Mouse (Mus musculus) cerebellum, adult 2 months (tissue): Measurements from ENCODE around the gene AC109138.7. TPM values are rescaled to one million over a fixed set of nuclear protein-coding genes. Genes with fewer than 3 reads are reported as not detected.

Experiments
- DNase-seq, 2 experiments: peaks; one replicate each; pipeline ENCODE4 v3.0.0; 2021
- H3K27ac ChIP-seq: fragments of 200-500 bp; 2 replicates; pipeline ENCODE4 v1.5.1; 2012; ENCODE audit warnings: low read length, control low read depth, inconsistent platforms; ENCODE audit not compliant: insufficient read depth
- H3K27me3 ChIP-seq: fragments of 200-500 bp; 2 replicates; pipeline ENCODE4 v1.6.1; 2012; ENCODE audit warnings: inconsistent platforms, mild to moderate bottlenecking, low read length, moderate library complexity; ENCODE audit not compliant: control insufficient read depth, insufficient read depth
- H3K4me1 ChIP-seq: fragments of 200-500 bp; 2 replicates; pipeline ENCODE4 v1.6.1; 2011; ENCODE audit warnings: low read length; ENCODE audit not compliant: control insufficient read depth, insufficient read depth
- H3K4me3 ChIP-seq: fragments of 200-500 bp; replicated peaks from 2 replicates; pipeline ENCODE3; 2011; ENCODE audit warnings: mild to moderate bottlenecking, low read depth, low read length, control low read depth; ENCODE audit not compliant: insufficient read depth
- CTCF ChIP-seq: fragments of 200-500 bp; IDR thresholded peaks from 2 replicates; pipeline ENCODE4 v1.5.1; 2011; ENCODE audit warnings: low read depth, mild to moderate bottlenecking, control low read depth, low read length, moderate library complexity, borderline replicate concordance; ENCODE audit not compliant: insufficient read depth
- POLR2A ChIP-seq: fragments of 200-500 bp; IDR thresholded peaks from 2 replicates; pipeline ENCODE4 v1.6.1; 2011; ENCODE audit warnings: low read length, control low read depth, borderline replicate concordance; ENCODE audit not compliant: insufficient read depth
- WGBS: fragments of 180-500 bp; shearing (Covaris S2); methylation state at CpG from one replicate; pipeline ENCODE4 v1.1.7; 2018; 5-methylcytosine and 5-hydroxymethylcytosine counted together
- polyA plus RNA-seq: library from polyadenylated mRNA; depleted of rRNA; stranded (reverse); fragments of >200 nt; gene quantifications from 2 replicates; pipeline ENCODE4 v1.2.3, GENCODE M21; 2012

Gene AC109138.7
- polyA plus RNA-seq, 1 experiment, result 0.77 TPM

- Histone ChIP-seq H3K27ac (no peak overlapping the region), H3K27me3 (no peaks in the 10 kb centered on the region), H3K4me1 (no peaks in the 10 kb centered on the region), H3K4me3 (no peak overlapping the region)
- WGBS, result 91% methylated on average over 7 of the region's 7 CpGs
- no peak for TF ChIP-seq POLR2A
- no peak for TF ChIP-seq CTCF
- no peak for DNase-seq
Measured at GRCm38 (mm10) chr19:4254230-4254629, 40.1 kb downstream of the AC109138.7 start.

GRCm38 (mm10) chr19:4255583-4256162, 41.5 kb downstream of the AC109138.7 start:
- TF ChIP-seq CTCF (no peak), POLR2A (no peak)
- no peak overlapping the region for H3K4me3 ChIP-seq
- DNase-seq, result no peak
- H3K27me3 ChIP-seq, result no peaks in the 10 kb centered on the region
- no peak overlapping the region for H3K27ac ChIP-seq
- WGBS, result 78% methylated on average over 11 of the region's 11 CpGs
- H3K4me1 ChIP-seq, result no peaks in the 10 kb centered on the region

GRCm38 (mm10) chr19:4257216-4257896, 43.2 kb downstream of the AC109138.7 start:
- TF ChIP-seq CTCF, result peak; percentile 96
- 0 out of 2 replicates have a peak, but pooled peaks have one; percentile 39 for TF ChIP-seq POLR2A
- H3K4me3 ChIP-seq, result peak overlapping the region; percentile 72
- WGBS, result under 1% methylated on average over 41 of the region's 41 CpGs
- no peaks in the 10 kb centered on the region for H3K27me3 ChIP-seq
- 0 out of 2 replicates have a peak overlapping the region, but pooled peaks have one; percentile 12 for H3K27ac ChIP-seq
- no peaks in the 10 kb centered on the region for H3K4me1 ChIP-seq
- peak; percentile 92 to 96 for DNase-seq

DNA sequence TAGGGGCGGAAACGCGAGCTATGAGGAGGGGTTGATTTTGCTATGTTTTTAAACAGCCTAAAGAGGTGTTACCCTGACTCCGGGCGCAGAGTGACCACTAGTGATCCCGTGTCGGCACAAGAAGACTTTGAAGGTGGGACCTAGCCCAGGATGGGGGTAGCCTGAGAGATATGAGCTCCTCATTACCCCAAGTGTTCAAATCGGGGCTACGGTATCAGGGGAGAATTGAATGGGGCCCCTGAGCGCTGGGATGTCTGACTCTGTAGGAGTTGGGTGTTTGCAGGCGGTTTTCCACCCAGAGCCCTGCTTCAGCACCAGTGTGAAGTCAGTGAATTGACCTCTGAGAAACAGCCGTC, 43.7 kb downstream of the AC109138.7 start:
- 24% methylated on average over 12 of the region's 12 CpGs for WGBS
- H3K27me3 ChIP-seq, result no peaks in the 10 kb centered on the region
- 0 out of 2 replicates have a peak overlapping the region, but pooled peaks have one; percentile 12 for H3K27ac ChIP-seq
- peak overlapping the region; percentile 17 for H3K4me3 ChIP-seq
- H3K4me1 ChIP-seq, result peaks cover 1% of the 10 kb centered on the region
- DNase-seq, result no peak
- TF ChIP-seq POLR2A (no peak), CTCF (no peak)

GRCm38 (mm10) chr19:4261038-4261698, 47.0 kb downstream of the AC109138.7 start:
- Histone ChIP-seq H3K4me1 (peaks cover 4% of the 10 kb centered on the region), H3K27me3 (no peaks in the 10 kb centered on the region), H3K4me3 (no peak overlapping the region), H3K27ac (no peak overlapping the region)
- DNase-seq, result no peak
- WGBS, result 71% methylated on average over 8 of the region's 8 CpGs
- TF ChIP-seq CTCF (no peak), POLR2A (no peak)

DNA sequence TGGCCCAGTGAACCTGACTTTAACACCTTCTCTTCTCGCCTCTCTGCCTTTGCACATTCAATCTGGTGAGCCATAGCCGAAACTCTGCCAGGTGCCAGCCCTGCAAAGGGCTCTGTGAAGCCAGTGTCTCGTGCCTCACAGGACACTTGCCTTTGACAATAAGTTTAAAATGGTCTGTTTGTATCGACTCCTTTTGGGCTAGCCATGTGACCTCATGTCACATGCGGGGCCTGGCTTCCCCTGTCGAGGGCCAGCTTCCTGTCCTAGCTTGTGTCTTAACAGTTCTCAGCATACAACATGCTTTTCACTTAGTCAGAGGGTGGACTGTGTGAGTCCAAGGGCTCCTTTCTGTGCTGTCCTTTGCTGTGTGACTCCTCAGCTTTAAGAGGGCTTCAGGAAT, 48.6 kb downstream of the AC109138.7 start:
- Histone ChIP-seq H3K27ac (0 out of 2 replicates have a peak overlapping the region, but pooled peaks have one; percentile 10), H3K4me1 (peaks cover 8% of the 10 kb centered on the region), H3K4me3 (no peak overlapping the region), H3K27me3 (no peaks in the 10 kb centered on the region)
- 47% methylated on average over 6 of the region's 6 CpGs for WGBS
- no peak for TF ChIP-seq CTCF
- no peak for TF ChIP-seq POLR2A
- DNase-seq, result no peak

DNA sequence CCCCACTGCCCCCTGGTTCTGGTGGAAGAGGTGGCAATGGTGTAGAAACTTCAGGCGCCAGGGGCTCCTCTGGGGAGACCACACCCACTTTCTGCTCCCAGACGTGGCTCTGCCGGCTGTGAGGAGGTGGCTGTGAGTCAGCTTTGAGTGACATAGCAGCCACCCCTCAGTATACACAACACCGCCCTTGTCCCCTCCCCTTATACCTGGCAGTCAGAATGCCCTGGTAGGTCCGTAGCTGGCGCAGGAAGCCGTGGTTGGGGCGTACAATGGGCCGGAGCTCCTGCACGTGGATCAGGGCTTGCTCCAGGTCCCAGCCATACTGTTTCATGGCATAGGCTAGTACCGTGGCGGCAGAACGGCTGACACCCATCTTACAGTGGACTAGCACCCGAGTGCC, 49.5 kb downstream of the AC109138.7 start:
- no peak for DNase-seq
- Histone ChIP-seq H3K27me3 (no peaks in the 10 kb centered on the region), H3K27ac (no peak overlapping the region), H3K4me3 (no peak overlapping the region), H3K4me1 (peaks cover 14% of the 10 kb centered on the region)
- WGBS, result 80% methylated on average over 14 of the region's 14 CpGs
- TF ChIP-seq CTCF (no peak), POLR2A (no peak)

DNA sequence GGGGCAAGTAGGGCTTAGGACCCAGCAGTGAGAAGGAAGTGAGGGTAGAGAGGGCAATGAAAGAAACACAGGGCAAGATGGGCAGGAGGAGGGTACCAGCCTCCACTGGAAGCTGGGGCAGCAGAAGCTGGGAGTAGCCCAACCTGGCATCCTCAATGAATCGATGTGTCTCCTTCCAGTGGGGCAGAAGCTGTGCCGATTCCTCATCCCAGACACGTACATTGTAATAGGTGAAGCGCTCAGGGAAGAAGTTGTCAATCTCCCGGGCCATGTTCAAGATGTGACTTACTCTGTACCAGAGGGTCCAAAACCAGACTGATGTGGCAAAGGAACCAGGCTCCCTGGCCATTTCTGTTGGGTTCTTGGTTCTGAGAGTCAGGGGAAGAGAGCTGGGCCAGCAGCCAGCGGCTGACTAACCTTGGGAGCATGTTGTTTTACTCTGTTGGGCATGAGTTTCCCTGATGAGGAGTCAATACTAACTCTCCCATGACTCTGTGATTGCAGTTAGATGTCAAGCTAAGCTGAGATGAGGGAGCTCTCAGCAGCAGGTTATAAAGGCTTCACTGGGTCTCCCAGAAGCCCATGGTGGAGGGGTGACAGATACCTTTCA, 50.1 kb downstream of the AC109138.7 start:
- DNase-seq, result no peak
- Histone ChIP-seq H3K27ac (no peak overlapping the region), H3K4me3 (no peak overlapping the region), H3K4me1 (peaks cover 14% of the 10 kb centered on the region), H3K27me3 (no peaks in the 10 kb centered on the region)
- TF ChIP-seq POLR2A, result no peak
- TF ChIP-seq CTCF, result no peak
- WGBS, result 90% methylated on average over 6 of the region's 6 CpGs
